Mouse (Mus musculus): ENCODE data around the gene Zfp704.

DNA sequence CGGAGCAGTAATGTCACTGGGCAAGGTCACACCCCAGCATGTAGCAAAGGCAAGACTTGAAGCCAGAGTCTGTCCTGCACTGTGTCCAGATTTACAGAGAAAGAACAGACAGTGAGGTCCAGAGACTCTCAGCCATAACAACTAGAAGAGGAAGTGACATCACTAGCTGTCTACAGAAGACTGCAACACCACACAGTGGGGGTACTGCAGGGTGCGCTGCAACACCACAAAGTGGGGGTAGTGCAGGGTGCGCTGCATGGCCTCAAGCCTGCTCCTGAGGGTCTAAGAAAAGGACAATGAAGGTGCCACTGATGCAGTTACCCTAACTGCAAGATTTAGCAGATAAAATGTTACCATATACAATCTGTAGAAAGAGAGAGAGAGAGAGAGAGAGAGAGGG is 11.8 kb downstream of the Zfp704 start:
- TF ChIP-seq GATA1 (IDR thresholded peaks at IDR 0.05; ENCODE audit: borderline replicate concordance, low read length), result no peak
- TF ChIP-seq FLI1 (IDR thresholded peaks at IDR 0.05; ENCODE audit: low read length), result no peak

All from megakaryocyte, embryonic 14.5 days (primary cell).